Mouse (Mus musculus) liver, embryonic 14.5 days (tissue): ENCODE data around the gene Actl11. TPM values are rescaled to one million over a fixed set of nuclear protein-coding genes. Genes with fewer than 3 reads are reported as not detected.

Experiments used
- ATAC-seq: fragments of 200-750 bp; cut with Nextera tagmentation; 2 replicates; pipeline ENCODE4 v1.8.0; 2017; ENCODE audit warnings: moderate number of reproducible peaks, mild to moderate bottlenecking, moderate library complexity; ENCODE audit not compliant: insufficient read depth
- DNase-seq, 3 experiments: peaks; one replicate each; pipeline ENCODE4 v3.0.0-alpha.2; 2012 to 2013; ENCODE audit warnings: low read depth in 3 of 3, low spot score in 3 of 3
- H3K27ac ChIP-seq: fragments of 300-500 bp; sonication (generic); 2 replicates; pipeline ENCODE4 v1.5.1; 2014; ENCODE audit warnings: moderate library complexity, mild to moderate bottlenecking, control low read depth, inconsistent platforms
- H3K27me3 ChIP-seq: fragments of 300-500 bp; sonication (generic); 2 replicates; pipeline ENCODE4 v1.6.1; 2014; ENCODE audit warnings: mild to moderate bottlenecking, low read length, moderate library complexity; ENCODE audit not compliant: control insufficient read depth, insufficient read depth
- H3K36me3 ChIP-seq: fragments of 300-500 bp; sonication (generic); replicated peaks from 2 replicates; pipeline ENCODE4 v1.6.1; 2014; ENCODE audit warnings: low read depth; ENCODE audit not compliant: control insufficient read depth, insufficient read depth
- H3K4me1 ChIP-seq, 2 experiments: fragments of 200-500 bp in 1 of 2; fragments of 300-500 bp in 1 of 2; sonication (generic) in 1 of 2; replicated peaks; 2 replicates each; pipeline ENCODE4 v1.6.1; 2012 to 2014; ENCODE audit warnings: antibody characterized with exemption in 1 of 2, inconsistent platforms in 1 of 2, low read length in 1 of 2; ENCODE audit not compliant: control insufficient read depth in 2 of 2, insufficient read depth in 2 of 2
- H3K4me2 ChIP-seq: fragments of 300-500 bp; sonication (generic); 2 replicates; pipeline ENCODE4 v1.6.1; 2014; ENCODE audit warnings: low read depth, mild to moderate bottlenecking, control low read depth, moderate library complexity
- H3K4me3 ChIP-seq, 2 experiments: fragments of 200-500 bp in 1 of 2; fragments of 300-500 bp in 1 of 2; sonication (generic) in 1 of 2; 2 replicates each; pipeline ENCODE4 v1.5.1; 2012 to 2014; ENCODE audit warnings: low read depth in 2 of 2, low read length in 2 of 2, mild to moderate bottlenecking in 2 of 2, control low read depth in 1 of 2, inconsistent platforms in 1 of 2, moderate library complexity in 1 of 2; ENCODE audit not compliant: insufficient read depth in 1 of 2
- H3K9ac ChIP-seq: fragments of 300-500 bp; sonication (generic); replicated peaks from 2 replicates; pipeline ENCODE4 v1.6.1; 2014; ENCODE audit warnings: mild to moderate bottlenecking, control low read depth, moderate library complexity
- H3K9me3 ChIP-seq: fragments of 300-500 bp; sonication (generic); 2 replicates; pipeline ENCODE4 v1.6.1; 2016; ENCODE audit warnings: low read length, mixed read lengths; ENCODE audit not compliant: control insufficient read depth
- CTCF ChIP-seq: IDR thresholded peaks from 2 replicates; pipeline ENCODE4 v1.5.1; 2016; ENCODE audit warnings: antibody characterized with exemption, low read depth, control low read depth
- EP300 ChIP-seq: IDR thresholded peaks from 2 replicates; pipeline ENCODE4 v1.6.1; 2016; ENCODE audit warnings: antibody characterized with exemption, low read depth
- WGBS: fragments of 180-500 bp; shearing (Covaris S2); extraction: QIAGEN DNeasy Blood & Tissue Kit; methylation state at CpG from one replicate; pipeline ENCODE4 v1.1.7; 2014; ENCODE audit not compliant: insufficient replicate concordance; 5-methylcytosine and 5-hydroxymethylcytosine counted together
- polyA plus RNA-seq, 2 experiments: library from polyadenylated mRNA; depleted of rRNA in 1 of 2; stranded (reverse) in 1 of 2; unstranded in 1 of 2; fragments of >200 nt; fragmentation: Nextera tagmentation in 1 of 2; extraction: Ambion mirVana in 1 of 2; gene quantifications; 2 replicates each; pipeline versions ENCODE4 v1.2.1 to v1.2.3; 2012 to 2014

The Actl11 gene
- polyA plus RNA-seq, 2 experiments: not detected

- Histone ChIP-seq H3K27ac (no peak overlapping the region), H3K9ac (no peak overlapping the region), H3K4me2 (no peak overlapping the region), H3K9me3 (no peaks in the 10 kb centered on the region), H3K36me3 (peaks cover 14% of the 10 kb centered on the region), H3K4me3 (no peak overlapping the region), H3K27me3 (no peaks in the 10 kb centered on the region), H3K4me1 (peaks cover 31 to 38% of the 10 kb centered on the region in 2 experiments)
- ATAC-seq (no peak), DNase-seq (no peak)
- TF ChIP-seq EP300: no peak
- no peak for TF ChIP-seq CTCF
- 79% methylated on average over 7 of the region's 7 CpGs for WGBS
These were observed 40.3 kb downstream of the Actl11 start for GRCm38 (mm10) chr9:107968531-107968930.

GRCm38 (mm10) chr9:107970311-107970710 lies 42.0 kb downstream of the Actl11 start:
- H3K27ac ChIP-seq: peak overlapping the region; percentile 98

GRCm38 (mm10) chr9:107971690-107972541 lies 43.6 kb downstream of the Actl11 start:
- no peaks in the 10 kb centered on the region for H3K9me3 ChIP-seq
- peak overlapping the region; percentile 98 for H3K27ac ChIP-seq
- H3K27me3 ChIP-seq: no peaks in the 10 kb centered on the region
- DNase-seq (peak; percentile 93 to 97 (median 97)), ATAC-seq (peak; percentile 80)
- peak overlapping the region; percentile 59 for H3K4me2 ChIP-seq
- 12% methylated on average over 8 of the region's 8 CpGs for WGBS
- H3K9ac ChIP-seq: peak overlapping the region; percentile 57
- H3K4me3 ChIP-seq: no peak overlapping the region
- peaks cover 50 to 62% of the 10 kb centered on the region in 2 experiments for H3K4me1 ChIP-seq
- peaks cover 18% of the 10 kb centered on the region for H3K36me3 ChIP-seq
- TF ChIP-seq CTCF (no peak), EP300 (peak; percentile 91)

More at GRCm38 (mm10) chr9:107970311-107970710, 42.0 kb downstream of the Actl11 start:
- no peak overlapping the region for H3K4me2 ChIP-seq
- DNase-seq: no peak
- TF ChIP-seq EP300 (no peak), CTCF (no peak)
- 83% methylated on average over 5 of the region's 5 CpGs for WGBS
- H3K9me3 ChIP-seq: no peaks in the 10 kb centered on the region
- no peak overlapping the region for H3K9ac ChIP-seq
- peaks cover 14% of the 10 kb centered on the region for H3K36me3 ChIP-seq
- no peak overlapping the region for H3K4me3 ChIP-seq
- peaks cover 44 to 49% of the 10 kb centered on the region in 2 experiments for H3K4me1 ChIP-seq
- H3K27me3 ChIP-seq: no peaks in the 10 kb centered on the region
- no peak for ATAC-seq

- ATAC-seq: peak; percentile 75
- no peaks in the 10 kb centered on the region for H3K27me3 ChIP-seq
- 20% methylated on average over 10 of the region's 10 CpGs for WGBS
- peak overlapping the region; percentile 98 for H3K27ac ChIP-seq
- H3K4me3 ChIP-seq: peak overlapping the region; percentile 39 to 69
- TF ChIP-seq CTCF (no peak), EP300 (peak; percentile 71)
- peaks cover 42% of the 10 kb centered on the region for H3K36me3 ChIP-seq
- peak overlapping the region; percentile 82 for H3K9ac ChIP-seq
- H3K4me2 ChIP-seq: peak overlapping the region; percentile 78
- H3K4me1 ChIP-seq: peaks cover 61 to 78% of the 10 kb centered on the region in 2 experiments
- peak; percentile 80 to 86 (median 84) for DNase-seq
- no peaks in the 10 kb centered on the region for H3K9me3 ChIP-seq
These were observed 46.4 kb downstream of the Actl11 start for GRCm38 (mm10) chr9:107974491-107975171.
